8 mouse cellular contexts compared by ENCODE assay signal in genomic region chr3:56067849-56068248, GRCm38 (mm10).
DNase-seq lines count a peak whose midpoint lies in the region; ATAC-seq and TF ChIP-seq lines count a peak whose summit lies in the region.

No protein-coding gene starts in this region.

- H3K9me3 ChIP-seq in intestine, embryonic 16.5 days (ENCODE audit: control insufficient read depth, low read length): no peaks in the 10 kb centered on the region

- TF ChIP-seq CTCF in lung, adult 2 months (IDR thresholded peaks at IDR 0.05; ENCODE audit: insufficient read depth, low read length): no peak

- no peak overlapping the region for H3K9ac ChIP-seq in intestine, embryonic 16.5 days (ENCODE audit: low read depth, low read length)

- no peak overlapping the region for H3K4me2 ChIP-seq in intestine, embryonic 16.5 days (ENCODE audit: low read depth, low read length)

- DNase-seq in gastrocnemius, postnatal 10 days: peak; percentile 12
- DNase-seq in gastrocnemius, adult 18-20 months (ENCODE audit: low spot score): no peak
- DNase-seq in right cerebral cortex, postnatal 4 days: peak; percentile 41
- DNase-seq in right cerebral cortex, postnatal 36 days (ENCODE audit: low spot score in 2 of 2): no peak
- DNase-seq in lung, adult 2 months: peak; percentile 33
- no peak for DNase-seq in natural killer cell, adult 2 months (ENCODE audit: low spot score in 2 of 2)
- no peak for DNase-seq in spleen, postnatal 10 days (ENCODE audit: low spot score in 2 of 2)

- WGBS in lung, adult 2 months: 31% methylated on average over 6 of the region's 6 CpGs
- WGBS in intestine, embryonic 16.5 days: 74% methylated on average over 6 of the region's 6 CpGs

- H3K27me3 ChIP-seq in intestine, embryonic 16.5 days (replicated peaks; ENCODE audit: control insufficient read depth, insufficient read depth, low read length): no peaks in the 10 kb centered on the region

- no peak for ATAC-seq in intestine, embryonic 16.5 days

- no peaks in the 10 kb centered on the region for H3K36me3 ChIP-seq in intestine, embryonic 16.5 days (ENCODE audit: control insufficient read depth, insufficient read depth, low read length)

- no peak overlapping the region for H3K27ac ChIP-seq in intestine, embryonic 16.5 days (ENCODE audit: low read length)

- H3K4me1 ChIP-seq in lung, adult 2 months (ENCODE audit: control insufficient read depth, insufficient read depth, low read length): peaks cover 5% of the 10 kb centered on the region
- no peaks in the 10 kb centered on the region for H3K4me1 ChIP-seq in intestine, embryonic 16.5 days (ENCODE audit: control insufficient read depth, insufficient read depth, low read length)

- no peak for TF ChIP-seq POLR2A in lung, adult 2 months (IDR thresholded peaks at IDR 0.05; ENCODE audit: borderline replicate concordance, extremely low read depth, low read depth, low read length)

- H3K4me3 ChIP-seq in lung, adult 2 months (replicated peaks; ENCODE audit: extremely low read depth, low read depth, low read length): no peak overlapping the region
- no peak overlapping the region for H3K4me3 ChIP-seq in intestine, embryonic 16.5 days (ENCODE audit: low read length)

Comparison
In these comparisons a context has a peak if more than half of its experiments do, and no peak if none do; other contexts are left out.
1. DNase-seq: peak in gastrocnemius, postnatal 10 days (single experiment), right cerebral cortex, postnatal 4 days (single experiment) and lung, adult 2 months (single experiment); none in gastrocnemius, adult 18-20 months (single experiment), right cerebral cortex, postnatal 36 days (0 of 2), natural killer cell, adult 2 months (0 of 2) and spleen, postnatal 10 days (0 of 2).